Mouse (Mus musculus) heart, adult 2 months (tissue): ENCODE data around the gene Cyp26c1. TPM values are rescaled to one million over a fixed set of nuclear protein-coding genes. Genes with fewer than 3 reads are reported as not detected.

ENCODE experiments used
- DNase-seq, 2 experiments: peaks; one replicate each; pipeline ENCODE4 v3.0.0; 2021
- H3K27ac ChIP-seq: fragments of 200-600 bp; 2 replicates; pipeline ENCODE4 v1.8.1; 2022
- H3K27me3 ChIP-seq: fragments of 200-500 bp; 2 replicates; pipeline ENCODE4 v1.6.1; 2012; ENCODE audit warnings: mild to moderate bottlenecking, low read length, inconsistent platforms, mixed read lengths; ENCODE audit not compliant: control insufficient read depth, insufficient read depth
- H3K36me3 ChIP-seq: fragments of 200-500 bp; 2 replicates; pipeline ENCODE4 v1.6.1; 2012; ENCODE audit warnings: low read length, inconsistent platforms; ENCODE audit not compliant: control insufficient read depth, insufficient read depth
- H3K4me1 ChIP-seq: fragments of 200-500 bp; 2 replicates; pipeline ENCODE4 v1.6.1; 2011; ENCODE audit warnings: low read length; ENCODE audit not compliant: control insufficient read depth, insufficient read depth
- H3K4me3 ChIP-seq: fragments of 200-600 bp; 2 replicates; pipeline ENCODE4 v1.8.1; 2022
- H3K79me2 ChIP-seq: fragments of 200-500 bp; replicated peaks from 2 replicates; pipeline ENCODE4 v1.6.1; 2012; ENCODE audit warnings: mild to moderate bottlenecking, inconsistent platforms, low read length, moderate library complexity, mixed read lengths; ENCODE audit not compliant: control insufficient read depth, insufficient read depth
- H3K9ac ChIP-seq: fragments of 200-500 bp; 2 replicates; pipeline ENCODE4 v1.6.1; 2012; ENCODE audit warnings: low read depth, mild to moderate bottlenecking, control low read depth, inconsistent platforms, low read length, mixed read lengths
- CTCF ChIP-seq: fragments of 200-600 bp; IDR thresholded peaks from 2 replicates; pipeline ENCODE4 v1.8.1; 2022; ENCODE audit warnings: antibody characterized with exemption, mild to moderate bottlenecking, moderate library complexity
- EP300 ChIP-seq: fragments of 200-500 bp; IDR thresholded peaks from 2 replicates; pipeline ENCODE4 v1.6.1; 2011; ENCODE audit warnings: low read depth, low read length, control low read depth; ENCODE audit not compliant: insufficient read depth
- POLR2A ChIP-seq: fragments of 200-500 bp; IDR thresholded peaks from 2 replicates; pipeline ENCODE4 v1.6.1; 2011; ENCODE audit warnings: mild to moderate bottlenecking, low read depth, low read length, control low read depth; ENCODE audit not compliant: insufficient read depth
- WGBS: fragments of 180-500 bp; shearing (Covaris S2); methylation state at CpG from one replicate; pipeline ENCODE4 v1.1.7; 2018; 5-methylcytosine and 5-hydroxymethylcytosine counted together
- intact Hi-C: fragments of 180-260 bp; cut with DNase I; formaldehyde crosslinking; loops from one replicate; pipeline ENCODE4 v1.15.1; 2025
- polyA plus RNA-seq: library from polyadenylated mRNA; depleted of rRNA; stranded (reverse); fragments of >200 nt; gene quantifications from 2 replicates; pipeline ENCODE4 v1.2.3, GENCODE M21; 2012; rRNA removed
- total RNA-seq, 2 experiments: library from RNA; stranded (reverse); gene quantifications; 2 replicates each; pipeline ENCODE4 v1.2.3; 2021

The Cyp26c1 gene
- total and polyA plus RNA-seq, 3 experiments, result not detected

- TF ChIP-seq POLR2A (no peak), EP300 (no peak), CTCF (no peak)
- Histone ChIP-seq H3K27ac (no peak overlapping the region), H3K4me1 (no peaks in the 10 kb centered on the region), H3K27me3 (no peaks in the 10 kb centered on the region), H3K79me2 (no peaks in the 10 kb centered on the region), H3K36me3 (no peaks in the 10 kb centered on the region), H3K9ac (no peak overlapping the region), H3K4me3 (no peak overlapping the region)
- intact Hi-C loops, result no loop called here
- 10% methylated on average over 1 of the region's 1 CpGs for WGBS
- DNase-seq, result no peak
Observed at GRCm38 (mm10) chr19:37719166-37719565, 33.8 kb downstream of the Cyp26c1 start.

- Histone ChIP-seq H3K4me1 (no peaks in the 10 kb centered on the region), H3K27me3 (no peaks in the 10 kb centered on the region; the same call in 1 of the 2 replicates), H3K36me3 (no peaks in the 10 kb centered on the region), H3K27ac (no peak overlapping the region), H3K4me3 (no peak overlapping the region), H3K9ac (no peak overlapping the region), H3K79me2 (no peaks in the 10 kb centered on the region)
- WGBS, result 98% methylated on average over 5 of the region's 5 CpGs
- intact Hi-C loops, result no loop called here
- TF ChIP-seq CTCF (no peak), POLR2A (no peak), EP300 (no peak)
- no peak for DNase-seq
Observed at GRCm38 (mm10) chr19:37724591-37724990, 39.2 kb downstream of the Cyp26c1 start.

GRCm38 (mm10) chr19:37726585-37726984 lies 41.2 kb downstream of the Cyp26c1 start:
- 84% methylated on average over 7 of the region's 7 CpGs for WGBS
- no peak for TF ChIP-seq POLR2A
- TF ChIP-seq CTCF, result no peak
- no peak for TF ChIP-seq EP300

GRCm38 (mm10) chr19:37727366-37727765 lies 42.0 kb downstream of the Cyp26c1 start:
- intact Hi-C loops, result no loop called here
- Histone ChIP-seq H3K27ac (no peak overlapping the region), H3K4me3 (no peak overlapping the region), H3K36me3 (no peaks in the 10 kb centered on the region), H3K79me2 (no peaks in the 10 kb centered on the region), H3K27me3 (no peaks in the 10 kb centered on the region; the same call in 1 of the 2 replicates), H3K9ac (no peak overlapping the region), H3K4me1 (no peaks in the 10 kb centered on the region)
- TF ChIP-seq POLR2A (no peak), EP300 (no peak), CTCF (no peak)
- WGBS, result 92% methylated on average over 2 of the region's 2 CpGs
- no peak for DNase-seq

More at GRCm38 (mm10) chr19:37726585-37726984, 41.2 kb downstream of the Cyp26c1 start:
- Histone ChIP-seq H3K4me3 (no peak overlapping the region), H3K27ac (no peak overlapping the region), H3K4me1 (no peaks in the 10 kb centered on the region), H3K36me3 (no peaks in the 10 kb centered on the region), H3K9ac (no peak overlapping the region), H3K27me3 (no peaks in the 10 kb centered on the region; the same call in 1 of the 2 replicates), H3K79me2 (no peaks in the 10 kb centered on the region)
- intact Hi-C loops, result no loop called here
- no peak for DNase-seq

GRCm38 (mm10) chr19:37735426-37735825 lies 50.0 kb downstream of the Cyp26c1 start:
- WGBS, result 68% methylated on average over 8 of the region's 8 CpGs
- DNase-seq, result no peak
- Histone ChIP-seq H3K27me3 (no peaks in the 10 kb centered on the region), H3K9ac (no peak overlapping the region), H3K4me1 (no peaks in the 10 kb centered on the region), H3K36me3 (no peaks in the 10 kb centered on the region), H3K79me2 (no peaks in the 10 kb centered on the region), H3K27ac (no peak overlapping the region), H3K4me3 (no peak overlapping the region)
- TF ChIP-seq CTCF (no peak), POLR2A (no peak), EP300 (no peak)
- intact Hi-C loops, result no loop called here

- intact Hi-C loops, result no loop called here
- no peak overlapping the region for H3K9ac ChIP-seq
- H3K79me2 ChIP-seq, result no peaks in the 10 kb centered on the region
- H3K36me3 ChIP-seq, result no peaks in the 10 kb centered on the region
- no peak for DNase-seq
- no peak overlapping the region for H3K4me3 ChIP-seq
- TF ChIP-seq EP300 (no peak), CTCF (no peak), POLR2A (no peak)
- H3K4me1 ChIP-seq, result no peaks in the 10 kb centered on the region
- no peak overlapping the region for H3K27ac ChIP-seq
- 87% methylated on average over 3 of the region's 3 CpGs for WGBS
- H3K27me3 ChIP-seq, result no peaks in the 10 kb centered on the region
Observed at GRCm38 (mm10) chr19:37738575-37738974, 53.2 kb downstream of the Cyp26c1 start.

GRCm38 (mm10) chr19:37740043-37740442 lies 54.7 kb downstream of the Cyp26c1 start:
- H3K9ac ChIP-seq, result no peak overlapping the region
- H3K27me3 ChIP-seq, result no peaks in the 10 kb centered on the region
- no peak for DNase-seq
- H3K4me3 ChIP-seq, result no peak overlapping the region
- H3K27ac ChIP-seq, result no peak overlapping the region
- no peaks in the 10 kb centered on the region for H3K4me1 ChIP-seq
- TF ChIP-seq CTCF (no peak), POLR2A (no peak), EP300 (no peak)
- intact Hi-C loops, result no loop called here
- H3K79me2 ChIP-seq, result no peaks in the 10 kb centered on the region
- H3K36me3 ChIP-seq, result no peaks in the 10 kb centered on the region
- 39% methylated on average over 7 of the region's 7 CpGs for WGBS

Other genes starting within 250 kb of the Cyp26c1 start
- gene Exoc6, start 135.2 kb upstream of the Cyp26c1 start, total RNA-seq, result 10 to 100 TPM; 29.8 to 34.2 TPM
- 13.8 and 19.8 TPM in 2 replicates for gene Exoc6, start 135.2 kb upstream of the Cyp26c1 start, polyA plus RNA-seq
- gene Cyp26a1, start 12.2 kb downstream of the Cyp26c1 start, total RNA-seq, result under 1 TPM in 1 of 2 experiments, not detected in 1; 0.27 TPM
- 0.33 and 0.67 TPM in 2 replicates for gene Cyp26a1, start 12.2 kb downstream of the Cyp26c1 start, polyA plus RNA-seq